Mouse (Mus musculus) hindbrain, postnatal 0 days (tissue): ENCODE measurements at regions not wholly inside any gene's neighbourhood (a gene's known extent, or its start where the extent isn't known, plus 50 kb on each side); places are given as distances from the start of the nearest gene placed in this dataset.

Source experiments
- ATAC-seq: fragments of 200-750 bp; cut with Nextera tagmentation; 2 replicates; pipeline ENCODE4 v1.8.0; 2017; ENCODE audit warnings: mild to moderate bottlenecking, moderate TSS enrichment, moderate library complexity
- DNase-seq: peaks from one replicate; pipeline ENCODE4 v3.0.0-alpha.2; 2015; ENCODE audit warnings: low spot score
- H3K27ac ChIP-seq: fragments of 300-500 bp; sonication (generic); 2 replicates; pipeline ENCODE4 v1.5.1; 2014; ENCODE audit warnings: mild to moderate bottlenecking
- H3K27me3 ChIP-seq: fragments of 300-500 bp; sonication (generic); 2 replicates; pipeline ENCODE4 v1.6.1; 2014; ENCODE audit warnings: low read length, mixed read lengths; ENCODE audit not compliant: insufficient read depth
- H3K36me3 ChIP-seq: fragments of 300-500 bp; sonication (generic); 2 replicates; pipeline ENCODE4 v1.6.1; 2014; ENCODE audit warnings: low read length, mixed read lengths; ENCODE audit not compliant: insufficient read depth
- H3K4me1 ChIP-seq: fragments of 300-500 bp; sonication (generic); 2 replicates; pipeline ENCODE4 v1.6.1; 2014; ENCODE audit warnings: antibody characterized with exemption, low read length, mixed read lengths; ENCODE audit not compliant: insufficient read depth
- H3K4me2 ChIP-seq: fragments of 300-500 bp; sonication (generic); 2 replicates; pipeline ENCODE4 v1.6.1; 2014; ENCODE audit warnings: low read depth, mild to moderate bottlenecking, low read length, moderate library complexity, mixed read lengths
- H3K4me3 ChIP-seq: fragments of 300-500 bp; sonication (generic); 2 replicates; pipeline ENCODE4 v1.5.1; 2014; ENCODE audit warnings: low read length
- H3K9ac ChIP-seq: fragments of 300-500 bp; sonication (generic); replicated peaks from 2 replicates; pipeline ENCODE4 v1.6.1; 2014; ENCODE audit warnings: mild to moderate bottlenecking, low read length, moderate library complexity, mixed read lengths
- H3K9me3 ChIP-seq: fragments of 300-500 bp; sonication (generic); 2 replicates; pipeline ENCODE4 v1.6.1; 2016; ENCODE audit warnings: low read length, mixed read lengths
- CTCF ChIP-seq: IDR thresholded peaks from 2 replicates; pipeline ENCODE4 v1.5.1; 2016; ENCODE audit warnings: antibody characterized with exemption, control low read depth, low read depth
- WGBS: fragments of 180-500 bp; shearing (Covaris S2); extraction: QIAGEN DNeasy Blood & Tissue Kit; methylation state at CpG from one replicate; pipeline ENCODE4 v1.1.7; 2014; 5-methylcytosine and 5-hydroxymethylcytosine counted together

DNA sequence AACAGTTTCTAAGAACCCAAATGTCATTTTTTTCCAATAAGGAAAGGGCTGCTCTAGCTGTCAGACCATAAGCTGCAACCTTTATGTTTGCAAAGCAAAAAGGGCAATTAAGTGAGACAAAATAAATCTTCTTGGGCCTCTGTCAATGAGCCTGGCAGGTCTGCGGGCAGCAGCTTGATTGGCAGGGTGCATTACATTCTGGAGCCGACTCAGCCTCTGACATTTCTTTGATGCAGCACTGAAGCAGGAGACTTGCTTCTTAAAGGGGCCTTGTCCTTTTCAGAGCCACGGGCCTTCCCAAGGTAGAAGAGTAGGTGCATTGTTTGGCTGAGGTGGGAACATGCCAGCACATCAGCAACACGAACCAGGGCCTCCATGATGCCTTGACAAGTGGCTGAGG lies 190.2 kb upstream of the Kdm8 start:
- TF ChIP-seq CTCF: no peak
- no peaks in the 10 kb centered on the region for H3K9me3 ChIP-seq
- H3K4me2 ChIP-seq: no peak overlapping the region
- H3K36me3 ChIP-seq: no peaks in the 10 kb centered on the region
- no peak overlapping the region for H3K9ac ChIP-seq
- ATAC-seq: no peak
- H3K4me1 ChIP-seq: 0 out of 2 replicates have a peak, but pooled peaks cover 4% of the 10 kb centered on the region
- 22% methylated on average over 4 of the region's 4 CpGs for WGBS
- H3K4me3 ChIP-seq: no peak overlapping the region
- DNase-seq: no peak
- no peaks in the 10 kb centered on the region for H3K27me3 ChIP-seq
- H3K27ac ChIP-seq: no peak overlapping the region

DNA sequence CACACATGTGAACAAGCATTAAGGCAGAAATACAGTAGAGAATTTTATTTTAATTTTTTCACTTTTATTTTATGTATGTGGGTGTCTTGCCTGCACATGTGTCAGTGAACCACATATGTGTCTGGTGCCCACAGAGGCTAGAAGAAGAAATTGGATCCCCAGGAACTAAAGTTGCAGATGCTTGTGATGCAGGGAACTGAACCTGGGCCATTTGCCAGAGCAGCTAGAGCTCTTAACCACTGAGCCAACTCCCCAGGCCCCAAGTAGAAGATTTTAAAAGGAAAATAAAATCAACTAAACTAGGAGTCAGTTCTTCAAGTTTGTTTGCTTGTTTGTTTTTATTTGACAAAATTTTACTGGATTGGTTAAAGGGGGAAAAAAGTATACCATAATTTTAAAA lies 185.5 kb upstream of the Kdm8 start:
- H3K27ac ChIP-seq: no peak overlapping the region
- no peak for ATAC-seq
- no peaks in the 10 kb centered on the region for H3K36me3 ChIP-seq
- no peak overlapping the region for H3K4me3 ChIP-seq
- H3K9me3 ChIP-seq: no peaks in the 10 kb centered on the region
- TF ChIP-seq CTCF: no peak
- H3K4me2 ChIP-seq: no peak overlapping the region
- H3K9ac ChIP-seq: no peak overlapping the region
- DNase-seq: peak; percentile 59
- H3K4me1 ChIP-seq: no peaks in the 10 kb centered on the region
- no peaks in the 10 kb centered on the region for H3K27me3 ChIP-seq

DNA sequence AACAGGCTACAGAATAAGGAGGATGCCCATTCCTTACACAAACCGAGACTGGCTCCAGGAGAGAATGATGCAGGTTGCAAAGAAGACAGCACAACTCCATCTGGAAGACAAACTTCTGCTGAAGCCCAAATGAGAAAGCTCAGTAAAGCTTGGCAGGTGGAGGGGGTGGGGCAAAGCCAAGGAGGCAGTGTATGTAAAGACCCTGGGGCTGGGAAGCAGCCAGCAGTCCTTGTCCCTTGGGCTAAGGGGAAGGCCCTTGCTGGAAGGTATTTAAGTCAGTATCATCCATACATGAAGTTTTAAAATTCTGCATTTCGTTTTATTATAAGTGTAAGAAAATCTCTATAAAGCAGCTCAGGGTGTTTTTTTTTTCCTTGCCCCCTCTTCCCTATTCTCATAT lies 182.3 kb upstream of the Kdm8 start:
- 56% methylated on average over 2 of the region's 2 CpGs for WGBS
- 0 out of 2 replicates have a peak, but pooled peaks cover 3% of the 10 kb centered on the region for H3K27me3 ChIP-seq
- no peak overlapping the region for H3K4me3 ChIP-seq
- H3K4me1 ChIP-seq: no peaks in the 10 kb centered on the region
- H3K27ac ChIP-seq: no peak overlapping the region
- TF ChIP-seq CTCF: no peak
- H3K9ac ChIP-seq: no peak overlapping the region
- H3K4me2 ChIP-seq: no peak overlapping the region
- peak; percentile 35 for DNase-seq
- ATAC-seq: no peak
- H3K36me3 ChIP-seq: no peaks in the 10 kb centered on the region
- H3K9me3 ChIP-seq: no peaks in the 10 kb centered on the region

DNA sequence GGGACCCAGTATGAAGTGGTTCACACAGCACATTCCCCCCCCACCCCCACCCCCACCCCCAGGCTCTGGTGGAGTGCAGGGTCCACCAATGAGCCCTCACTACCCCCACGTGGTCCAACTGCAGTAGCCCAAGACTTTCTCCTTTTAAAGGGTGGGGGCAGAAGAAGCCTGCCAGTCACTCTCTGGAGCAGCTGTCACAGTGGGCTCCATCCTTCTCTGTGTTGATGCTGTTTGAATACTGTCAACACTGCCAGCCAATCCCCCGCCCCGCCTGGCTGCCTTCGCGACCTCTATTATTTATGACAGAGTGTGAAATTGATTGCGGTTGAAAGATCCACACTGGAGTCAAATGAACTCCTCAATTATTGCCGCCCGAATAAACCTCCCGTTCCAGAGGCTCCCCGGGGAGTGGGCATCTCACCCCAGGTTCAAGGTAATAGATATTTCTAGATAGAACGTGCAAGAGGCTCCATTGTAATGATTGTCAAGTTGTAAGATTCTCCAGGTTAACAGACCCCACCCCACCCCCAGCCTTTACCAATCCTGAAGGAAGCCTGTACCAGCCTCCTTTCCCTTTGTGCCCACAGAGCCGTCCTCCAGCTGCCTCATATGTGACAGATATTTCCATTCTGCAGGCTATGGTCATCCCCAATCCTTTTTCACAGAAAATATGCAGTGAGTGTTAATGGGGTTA lies 181.7 kb upstream of the Kdm8 start:
- H3K4me3 ChIP-seq: no peak overlapping the region
- H3K27ac ChIP-seq: 0 out of 2 replicates have a peak overlapping the region, but pooled peaks have one; percentile 1
- 0 out of 2 replicates have a peak, but pooled peaks cover 3% of the 10 kb centered on the region for H3K27me3 ChIP-seq
- WGBS: 15% methylated on average over 12 of the region's 12 CpGs
- no peak overlapping the region for H3K9ac ChIP-seq
- ATAC-seq: peak; percentile 94
- peak; percentile 83 for DNase-seq
- H3K4me1 ChIP-seq: no peaks in the 10 kb centered on the region
- no peak for TF ChIP-seq CTCF
- no peaks in the 10 kb centered on the region for H3K9me3 ChIP-seq
- H3K4me2 ChIP-seq: no peak overlapping the region
- no peaks in the 10 kb centered on the region for H3K36me3 ChIP-seq

DNA sequence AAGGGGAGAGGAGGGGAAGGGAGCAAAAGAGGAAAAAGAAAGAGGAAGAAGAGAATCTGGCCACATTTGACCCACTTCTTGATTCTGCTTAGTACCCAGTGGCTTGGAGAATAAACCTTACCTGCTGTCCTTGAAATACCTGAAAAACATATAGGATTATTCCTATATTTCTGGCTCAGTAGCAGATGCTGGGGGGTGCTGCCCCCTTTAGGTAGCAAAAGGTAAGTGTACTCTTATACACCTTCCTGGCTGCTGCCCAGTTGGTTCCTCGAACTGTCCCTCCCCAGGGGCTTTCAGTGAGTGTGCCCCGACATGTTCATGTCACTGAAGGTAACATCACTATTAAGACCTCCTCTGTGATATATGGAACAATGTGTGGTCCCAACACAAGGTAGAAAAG lies 180.7 kb upstream of the Kdm8 start:
- H3K4me3 ChIP-seq: no peak overlapping the region
- H3K27me3 ChIP-seq: 0 out of 2 replicates have a peak, but pooled peaks cover 3% of the 10 kb centered on the region
- WGBS: 55% methylated on average over 2 of the region's 2 CpGs
- H3K36me3 ChIP-seq: no peaks in the 10 kb centered on the region
- no peak overlapping the region for H3K9ac ChIP-seq
- no peaks in the 10 kb centered on the region for H3K4me1 ChIP-seq
- TF ChIP-seq CTCF: peak; percentile 27; the same call in 1 of the 2 replicates
- no peak overlapping the region for H3K4me2 ChIP-seq
- DNase-seq (no peak), ATAC-seq (no peak)
- H3K9me3 ChIP-seq: no peaks in the 10 kb centered on the region
- H3K27ac ChIP-seq: no peak overlapping the region

DNA sequence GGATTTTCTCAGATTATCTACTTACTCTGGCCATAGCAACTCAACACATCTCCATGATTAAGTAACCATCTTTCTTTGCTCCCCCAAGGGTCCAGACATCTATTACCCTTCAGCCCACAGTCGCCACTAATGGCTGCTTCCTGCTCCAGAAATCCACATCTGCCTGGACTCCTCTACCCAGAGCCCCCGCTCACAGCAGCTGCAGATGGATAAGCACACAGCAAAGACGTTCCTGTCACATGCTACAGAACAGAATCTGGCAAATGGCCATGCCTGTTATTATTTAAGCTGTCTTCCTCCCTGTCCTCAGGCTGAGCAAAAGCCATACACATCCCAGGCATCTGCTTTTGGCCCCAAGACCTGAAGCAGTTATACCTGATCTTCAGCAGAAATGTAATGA lies 173.8 kb upstream of the Kdm8 start:
- no peaks in the 10 kb centered on the region for H3K27me3 ChIP-seq
- no peak overlapping the region for H3K4me3 ChIP-seq
- no peak overlapping the region for H3K27ac ChIP-seq
- H3K9me3 ChIP-seq: no peaks in the 10 kb centered on the region
- WGBS: 49% methylated on average over 3 of the region's 3 CpGs
- DNase-seq (no peak), ATAC-seq (no peak)
- no peak overlapping the region for H3K4me2 ChIP-seq
- TF ChIP-seq CTCF: no peak
- no peak overlapping the region for H3K9ac ChIP-seq
- H3K4me1 ChIP-seq: no peaks in the 10 kb centered on the region
- H3K36me3 ChIP-seq: no peaks in the 10 kb centered on the region

DNA sequence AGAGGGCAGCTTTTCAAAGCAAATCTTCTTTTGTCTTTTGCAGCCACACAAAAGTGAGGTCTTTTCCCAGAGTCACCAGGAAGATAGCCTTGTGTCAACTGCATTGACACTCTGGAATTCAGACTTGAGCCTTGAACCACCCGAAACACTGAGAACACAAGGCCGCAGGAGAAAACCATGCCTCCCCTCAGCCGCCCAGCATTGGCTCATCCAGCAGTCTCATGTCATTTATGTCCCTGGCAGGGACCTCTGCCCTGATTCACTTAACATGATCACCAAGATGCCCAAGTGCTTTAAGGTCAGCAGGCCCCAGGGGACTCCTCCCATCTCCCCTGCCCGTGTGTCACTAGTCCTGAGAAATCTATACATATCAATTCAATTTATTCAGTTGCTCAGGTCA lies 173.1 kb upstream of the Kdm8 start:
- Histone ChIP-seq H3K4me3 (no peak overlapping the region), H3K27me3 (no peaks in the 10 kb centered on the region), H3K9ac (no peak overlapping the region), H3K27ac (no peak overlapping the region), H3K4me1 (no peaks in the 10 kb centered on the region), H3K9me3 (no peaks in the 10 kb centered on the region), H3K4me2 (no peak overlapping the region), H3K36me3 (no peaks in the 10 kb centered on the region)
- TF ChIP-seq CTCF: no peak
- DNase-seq (no peak), ATAC-seq (no peak)
- WGBS: 71% methylated on average over 4 of the region's 4 CpGs
